Mouse (Mus musculus) monocyte, adult 59 days (primary cell): Measurements from ENCODE around the gene B3galt4. TPM values are rescaled to one million over a fixed set of nuclear protein-coding genes. Genes with fewer than 3 reads are reported as not detected.

Experiments
- total RNA-seq, 2 experiments: library from RNA; stranded (reverse); gene quantifications; one replicate each; pipeline ENCODE4 v1.2.4; 2023

B3galt4 gene
- 10 to 100 TPM; 14.7 to 17.3 TPM for total RNA-seq

DNA sequence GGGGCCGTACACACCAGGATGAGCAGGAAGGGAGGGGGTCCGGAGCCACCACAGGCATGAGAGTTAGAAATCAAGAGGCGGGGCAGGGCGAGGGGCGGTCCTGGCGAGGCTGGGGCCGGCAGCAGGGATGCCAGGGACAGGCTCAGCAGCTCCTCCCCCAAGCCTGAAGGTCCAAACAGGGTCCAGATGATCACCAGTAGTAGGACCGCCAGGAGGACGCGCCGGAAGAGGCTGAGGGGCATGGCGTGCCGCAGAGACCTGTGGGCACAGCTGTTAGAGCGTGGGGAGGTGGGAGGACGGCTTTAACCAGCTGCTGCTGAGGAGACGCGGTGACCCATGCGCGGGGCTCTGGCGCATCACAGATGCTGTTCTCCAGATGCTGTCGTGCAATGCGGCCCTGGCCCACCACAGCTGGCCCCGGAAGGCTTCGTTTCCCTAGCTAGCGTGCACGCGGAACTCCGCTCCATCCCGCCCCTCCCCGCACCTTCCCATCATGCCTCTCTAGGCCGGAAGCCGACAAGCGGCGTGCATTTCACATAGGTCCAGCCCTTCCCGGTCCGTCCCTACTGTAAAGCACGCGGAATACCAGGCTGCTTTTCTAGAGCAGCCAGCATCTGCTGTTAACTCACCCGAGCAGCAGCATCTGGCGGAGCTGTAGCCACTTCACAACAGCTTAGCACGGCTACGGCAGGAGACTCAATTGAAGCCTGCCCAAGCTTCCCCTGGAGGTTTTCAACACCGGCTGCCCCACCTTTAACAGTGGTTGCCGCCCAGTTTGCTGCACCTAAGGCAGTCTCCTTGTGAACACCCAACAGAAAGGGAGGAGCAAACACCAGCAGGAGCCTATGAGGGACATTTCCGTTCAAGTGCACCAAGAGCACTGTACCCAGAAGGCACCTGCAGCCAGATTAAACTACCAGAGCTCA, at the start of gene B3galt4:
B3galt4 (minus strand) TSS at position 468 of the 926 bp plus-strand sequence.

DNA sequence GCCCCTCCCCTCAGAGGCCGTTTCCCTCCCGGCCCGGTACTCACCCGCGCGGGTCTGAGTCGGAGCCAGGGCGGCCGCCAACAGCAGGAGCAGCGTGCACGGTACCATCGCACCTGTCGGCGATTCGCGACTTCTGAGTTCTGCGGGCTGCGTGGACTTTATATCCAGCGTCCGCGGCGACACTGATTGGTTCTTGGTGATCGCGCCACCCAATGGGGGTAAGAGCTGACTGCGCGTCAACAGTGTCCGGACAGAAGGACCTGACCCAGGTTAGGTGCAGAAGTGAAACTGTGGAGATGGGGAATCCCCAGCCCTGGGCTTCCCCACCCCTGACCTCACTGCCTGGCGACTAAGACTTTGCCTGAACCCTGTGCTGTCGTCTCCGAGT, 48.9 kb upstream of the B3galt4 start, which contains the start of gene H2-K1:
H2-K1 (minus strand) TSS at position 198 of the 388 bp plus-strand sequence.

DNA sequence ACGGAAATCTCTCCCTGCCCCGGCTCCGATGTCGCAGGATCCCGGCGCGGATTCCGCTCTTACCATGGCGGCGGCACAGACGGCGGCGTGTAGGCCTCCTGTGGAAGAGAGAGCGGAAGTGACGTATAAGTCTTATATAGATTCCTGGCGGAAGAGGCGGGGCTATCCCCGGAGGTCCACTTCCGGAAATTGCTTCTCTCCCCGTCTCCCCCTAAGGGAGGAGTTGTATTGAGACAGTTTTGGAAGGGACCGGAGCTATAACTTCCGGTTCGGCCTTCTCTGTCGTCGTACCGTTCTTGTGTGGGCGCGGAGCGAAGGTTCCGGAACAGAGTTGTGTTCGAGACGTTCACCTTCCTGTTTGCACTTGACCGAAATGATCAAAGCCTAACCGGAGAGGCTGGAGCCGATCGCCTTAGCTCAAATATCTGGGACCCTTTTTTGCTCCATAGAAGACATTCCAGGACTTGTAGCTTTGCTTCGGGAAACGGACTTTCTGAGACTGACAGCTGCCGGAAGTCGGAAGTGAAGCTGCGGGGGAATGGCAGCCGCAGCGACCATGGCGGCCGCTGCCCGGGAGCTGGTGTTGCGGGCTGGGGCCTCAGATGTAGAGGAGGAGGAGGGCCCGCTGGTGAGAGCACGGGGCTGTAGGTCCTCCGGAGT, 4.4 kb upstream of the B3galt4 start, which contains the start of the genes Vps52 and Rps18:
Vps52 (plus strand) TSS at position 258 of the 660 bp plus-strand sequence.
Rps18 (minus strand) TSS at position 447 of the 660 bp plus-strand sequence.

DNA sequence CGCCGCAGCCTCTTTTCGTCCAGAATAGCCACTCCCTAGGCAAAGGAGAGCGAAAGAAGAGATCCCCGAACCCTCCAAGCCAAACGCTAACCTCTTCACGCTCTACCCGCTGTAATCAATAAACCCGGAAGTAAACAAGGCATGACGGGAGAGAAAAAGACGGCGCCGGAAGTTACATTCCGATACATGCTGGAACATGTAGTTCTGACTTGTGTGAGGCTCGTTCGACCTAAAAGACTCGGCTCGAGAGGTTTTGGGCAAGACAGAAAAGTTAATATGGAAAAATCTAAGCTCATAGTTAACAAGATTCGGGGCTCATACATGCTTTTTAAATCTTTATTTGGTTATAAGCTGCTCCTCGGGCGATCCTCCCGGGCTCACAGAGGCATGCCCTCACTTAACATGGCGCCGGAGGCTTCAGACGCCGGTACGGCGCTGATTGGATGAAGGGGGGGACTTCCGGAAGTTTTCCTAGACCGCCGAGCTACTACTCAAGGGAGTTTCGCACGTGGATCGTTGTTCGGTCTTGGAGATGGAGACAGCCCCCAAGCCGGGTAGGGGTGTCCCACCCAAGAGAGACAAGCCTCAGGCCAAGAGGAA, 11.0 kb downstream of the B3galt4 start, which contains the start of the genes Pfdn6 and Wdr46:
Pfdn6 (minus strand) TSS at position 138 of the 600 bp plus-strand sequence.
Wdr46 (plus strand) TSS at position 455 of the 600 bp plus-strand sequence.

DNA sequence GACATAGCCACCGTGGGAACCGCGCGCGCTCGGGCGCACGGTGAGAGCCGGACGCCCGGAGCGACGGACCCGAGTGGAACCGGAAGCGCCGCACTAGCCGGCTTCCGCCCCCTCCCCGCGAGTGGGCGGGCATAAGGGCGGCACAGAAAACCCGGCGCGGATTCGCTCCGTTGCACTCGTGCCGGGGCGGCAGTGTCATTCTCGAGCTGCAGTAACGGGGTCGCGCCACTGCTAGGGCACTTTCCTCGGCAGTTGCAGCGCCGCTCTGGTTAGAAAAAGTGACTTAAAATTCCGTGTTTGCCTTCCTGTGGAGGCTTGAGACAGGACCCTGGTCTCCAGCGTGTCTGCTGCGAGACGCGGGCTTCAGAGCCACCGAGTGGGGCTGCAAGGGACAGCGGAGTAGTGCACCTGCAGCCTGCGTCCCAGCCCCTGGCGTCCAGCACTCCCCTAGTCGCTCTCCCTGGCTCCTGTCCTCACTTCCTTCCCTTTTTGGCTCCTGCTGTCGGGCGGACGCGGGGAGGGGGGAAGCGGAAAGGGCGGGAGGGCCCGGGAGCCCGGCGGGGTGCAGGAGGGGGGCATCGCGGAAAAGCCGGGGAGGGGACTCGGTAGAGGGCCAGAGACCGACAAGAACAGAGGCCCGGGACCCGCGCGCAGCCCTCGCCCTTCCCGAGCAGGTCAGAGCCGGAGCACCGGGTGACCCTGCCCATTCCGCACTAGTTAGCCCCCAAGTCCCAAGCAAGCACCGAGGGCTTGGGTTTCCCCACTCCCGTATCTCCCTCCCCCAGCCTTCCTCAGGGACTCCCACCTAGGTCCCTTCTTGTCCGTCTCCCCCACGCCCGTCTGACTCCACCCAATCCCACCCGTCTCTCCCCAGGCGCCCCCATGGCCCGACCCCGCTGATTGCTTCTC, 21.7 kb downstream of the B3galt4 start, which contains the start of gene Rgl2:
Rgl2 (plus strand) TSS at position 173 of the 909 bp plus-strand sequence.

DNA sequence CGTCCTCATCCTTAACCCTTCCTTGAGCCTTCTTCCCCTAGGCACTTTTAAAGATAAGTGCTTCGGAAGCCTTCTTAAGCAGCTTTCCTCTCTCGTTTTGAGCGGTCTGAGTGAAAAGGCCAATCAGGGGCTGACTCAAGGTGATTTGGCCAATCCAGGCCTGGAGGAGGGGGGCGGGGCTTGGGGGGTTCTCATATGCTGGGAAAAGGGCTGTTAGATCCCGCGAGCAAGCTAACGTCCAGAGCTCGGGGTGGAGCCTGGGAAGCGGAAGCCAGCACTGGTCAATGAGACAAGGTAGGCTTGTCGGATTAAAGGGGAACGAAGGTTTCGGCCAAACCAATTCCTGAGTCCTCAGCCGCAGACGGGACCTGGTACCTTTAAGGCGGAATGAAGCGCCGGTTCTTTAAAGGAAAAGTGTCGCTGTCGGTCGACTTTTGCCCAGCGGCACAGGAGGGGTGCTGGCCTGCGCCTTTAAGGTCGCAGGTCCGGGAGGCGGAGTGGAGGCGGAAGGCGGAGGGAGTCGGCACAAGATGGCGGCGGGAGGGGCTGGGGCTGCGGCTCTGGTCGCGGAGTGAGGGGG, 35.5 kb downstream of the B3galt4 start, which contains the start of the genes Tapbp and Zbtb22:
Tapbp (plus strand) TSS at position 229 of the 580 bp plus-strand sequence.
Zbtb22 (plus strand) TSS at position 234 of the 580 bp plus-strand sequence.

DNA sequence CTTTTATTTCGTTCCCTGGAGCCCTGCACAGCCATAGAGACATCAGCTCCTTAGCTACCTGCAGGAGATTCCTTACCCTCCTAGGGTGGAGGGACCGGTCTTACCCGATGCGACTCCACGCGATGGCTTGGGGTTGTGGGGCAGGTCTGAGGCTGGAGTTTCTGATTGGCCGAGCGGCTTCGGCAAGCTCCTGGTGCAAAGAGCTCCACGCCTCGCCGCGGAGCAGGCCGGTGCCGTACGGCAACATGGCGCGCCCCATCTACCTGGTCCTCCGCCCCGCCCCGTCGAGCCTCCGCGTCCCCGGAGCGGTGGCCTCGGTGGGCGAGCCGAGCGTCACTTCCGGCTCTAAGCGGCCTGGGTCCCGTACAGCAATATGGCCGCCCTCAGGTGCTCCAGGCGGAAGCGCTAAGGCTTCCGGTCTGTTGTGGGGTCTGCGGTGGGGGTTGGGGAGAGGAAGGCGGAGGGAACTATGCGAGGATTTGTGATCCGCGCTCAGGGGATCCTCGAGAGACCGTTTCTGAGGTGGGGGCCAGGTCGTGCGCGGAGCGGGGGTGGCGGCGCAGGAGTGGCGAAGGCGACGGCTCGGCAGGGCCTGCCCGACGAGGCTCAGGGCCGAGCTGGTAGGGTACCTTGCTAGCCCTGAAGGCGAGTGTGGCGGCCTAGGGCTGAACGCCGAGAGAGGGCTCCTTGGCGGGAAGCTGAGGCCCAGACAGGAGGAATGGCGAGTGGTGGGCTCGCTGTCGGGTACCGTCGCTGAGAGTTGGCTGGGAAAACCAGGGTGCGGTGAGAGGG, 42.0 kb downstream of the B3galt4 start, which contains the start of gene Daxx:
Daxx (plus strand) TSS at position 338 of the 792 bp plus-strand sequence.

DNA sequence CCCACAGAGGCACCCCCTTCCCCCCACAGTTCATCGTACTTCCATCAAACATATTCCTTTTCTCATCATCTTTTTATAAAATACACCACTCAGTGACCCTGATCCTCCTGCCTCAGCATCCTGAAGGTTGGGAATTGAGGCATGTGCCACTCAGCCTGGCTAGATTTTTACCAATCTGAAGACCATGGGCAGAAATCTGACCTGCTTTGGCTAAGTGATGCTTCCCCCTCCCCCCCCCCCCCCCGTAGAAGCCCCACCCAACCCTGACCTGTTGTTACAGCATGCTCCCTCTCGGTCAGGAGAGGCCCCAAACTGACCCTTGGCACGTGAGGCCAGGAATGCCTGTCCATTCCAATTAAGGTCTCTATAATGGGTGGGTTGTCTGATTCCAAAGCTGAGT, 46.5 kb downstream of the B3galt4 start, which contains the start of gene Platr17:
Platr17 (plus strand) TSS at position 301 of the 400 bp plus-strand sequence.

Other genes starting within 250 kb of the B3galt4 start
- gene March2, start 232.8 kb downstream of the B3galt4 start, total RNA-seq, result 10 to 100 TPM; 56.4 to 61.5 TPM
- gene Rab11b, start 191.0 kb downstream of the B3galt4 start, total RNA-seq, result 100 to 1,000 TPM; 210 to 222 TPM
- 1 to 10 TPM; 5.3 to 7.1 TPM for gene Angptl4, start 169.7 kb downstream of the B3galt4 start, total RNA-seq
- gene Kank3, start 141.0 kb downstream of the B3galt4 start, total RNA-seq, result 10 to 100 TPM; 17.2 to 17.8 TPM
- 1,000 to 10,000 TPM; 2,442 to 2,474 TPM for gene Rps28, start 126.9 kb downstream of the B3galt4 start, total RNA-seq
- 100 to 1,000 TPM; 123 to 158 TPM for gene Ndufa7, start 126.9 kb downstream of the B3galt4 start, total RNA-seq
- gene Cd320, start 108.4 kb downstream of the B3galt4 start, total RNA-seq, result 1 to 10 TPM; 1.8 to 2.6 TPM
- gene Gm7029, start 77.7 kb downstream of the B3galt4 start, total RNA-seq, result not detected
- 1 to 10 TPM; 1.1 to 2.9 TPM for gene Kifc1, start 60.8 kb downstream of the B3galt4 start, total RNA-seq
- gene Platr17, start 46.4 kb downstream of the B3galt4 start, total RNA-seq, result 1 to 10 TPM in 1 of 2 experiments, not detected in 1; 4.0 TPM
- 10 to 100 TPM; 74.9 to 76.2 TPM for gene Daxx, start 42.1 kb downstream of the B3galt4 start, total RNA-seq
- 100 to 1,000 TPM; 399 to 458 TPM for gene Tapbp, start 35.6 kb downstream of the B3galt4 start, total RNA-seq
- gene Zbtb22, start 35.6 kb downstream of the B3galt4 start, total RNA-seq, result 10 to 100 TPM; 32.1 to 39.3 TPM
- 100 to 1,000 TPM; 186 to 207 TPM for gene Rgl2, start 21.9 kb downstream of the B3galt4 start, total RNA-seq
- gene Pfdn6, start 11.1 kb downstream of the B3galt4 start, total RNA-seq, result 10 to 100 TPM; 51.6 to 71.3 TPM
- gene Wdr46, start 10.8 kb downstream of the B3galt4 start, total RNA-seq, result 10 to 100 TPM; 30.5 to 34.8 TPM
- gene Vps52, start 4.3 kb upstream of the B3galt4 start, total RNA-seq, result 10 to 100 TPM; 48.0 to 57.5 TPM
- 100 to 1,000 TPM; 791 to 877 TPM for gene Rps18, start 4.5 kb upstream of the B3galt4 start, total RNA-seq
- 1,000 to 10,000 TPM; 3,154 to 3,159 TPM for gene H2-K1, start 48.9 kb upstream of the B3galt4 start, total RNA-seq
- 10 to 100 TPM; 31.1 to 31.8 TPM for gene Ring1, start 73.2 kb upstream of the B3galt4 start, total RNA-seq
- 10 to 100 TPM; 58.7 to 60.7 TPM for gene H2-Ke6, start 76.6 kb upstream of the B3galt4 start, total RNA-seq
- gene Slc39a7, start 80.2 kb upstream of the B3galt4 start, total RNA-seq, result 100 to 1,000 TPM; 102 to 104 TPM
- 100 to 1,000 TPM; 100 to 103 TPM for gene Rxrb, start 80.3 kb upstream of the B3galt4 start, total RNA-seq
- gene Col11a2, start 87.9 kb upstream of the B3galt4 start, total RNA-seq, result 1 to 10 TPM; 3.1 to 6.2 TPM
- 10 to 100 TPM; 12.2 to 18.9 TPM for gene H2-Oa, start 140.9 kb upstream of the B3galt4 start, total RNA-seq
- 100 to 1,000 TPM; 345 to 355 TPM for gene H2-DMa, start 168.1 kb upstream of the B3galt4 start, total RNA-seq
- gene Brd2, start 171.1 kb upstream of the B3galt4 start, total RNA-seq, result 100 to 1,000 TPM; 367 to 380 TPM
- 10 to 100 TPM; 88.6 to 96.9 TPM for gene H2-DMb2, start 191.8 kb upstream of the B3galt4 start, total RNA-seq
- 100 to 1,000 TPM; 301 to 308 TPM for gene H2-DMb1, start 201.6 kb upstream of the B3galt4 start, total RNA-seq
- 10 to 100 TPM; 93.6 to 93.9 TPM for gene Tap1, start 236.1 kb upstream of the B3galt4 start, total RNA-seq
- 100 to 1,000 TPM in 1 of 2 experiments, 10 to 100 TPM in 1; 88.7 to 100 TPM for gene Psmb9, start 236.3 kb upstream of the B3galt4 start, total RNA-seq
- gene Psmb8, start 246.2 kb upstream of the B3galt4 start, total RNA-seq, result 100 to 1,000 TPM; 199 to 211 TPM